Mouse (Mus musculus) heart, embryonic 15.5 days (tissue): Measurements from ENCODE around the gene Tmem220. TPM values are rescaled to one million over a fixed set of nuclear protein-coding genes. Genes with fewer than 3 reads are reported as not detected.

ENCODE experiments used
- ATAC-seq: fragments of 200-750 bp; cut with Nextera tagmentation; replicated peaks from 2 replicates; pipeline ENCODE4 v1.8.0; 2017; ENCODE audit warnings: low read depth, moderate TSS enrichment; ENCODE audit not compliant: insufficient number of reproducible peaks, insufficient read depth, low FRiP score
- H3K27ac ChIP-seq: fragments of 300-500 bp; sonication (generic); 2 replicates; pipeline ENCODE4 v1.5.1; 2015; ENCODE audit warnings: mild to moderate bottlenecking, inconsistent platforms
- H3K27me3 ChIP-seq: fragments of 300-500 bp; sonication (generic); 2 replicates; pipeline ENCODE4 v1.6.1; 2015; ENCODE audit warnings: inconsistent platforms
- H3K36me3 ChIP-seq: fragments of 300-500 bp; sonication (generic); 2 replicates; pipeline ENCODE4 v1.6.1; 2015; ENCODE audit warnings: mild to moderate bottlenecking, inconsistent platforms
- H3K4me1 ChIP-seq: fragments of 300-500 bp; sonication (generic); replicated peaks from 2 replicates; pipeline ENCODE4 v1.6.1; 2015; ENCODE audit warnings: inconsistent platforms
- H3K4me2 ChIP-seq: fragments of 300-500 bp; sonication (generic); 2 replicates; pipeline ENCODE4 v1.6.1; 2015; ENCODE audit warnings: inconsistent platforms, mild to moderate bottlenecking, moderate library complexity
- H3K4me3 ChIP-seq: fragments of 300-500 bp; sonication (generic); 2 replicates; pipeline ENCODE4 v1.5.1; 2015; ENCODE audit warnings: mild to moderate bottlenecking, inconsistent platforms
- H3K9ac ChIP-seq: fragments of 300-500 bp; sonication (generic); 2 replicates; pipeline ENCODE4 v1.6.1; 2015; ENCODE audit warnings: mild to moderate bottlenecking, inconsistent platforms
- H3K9me3 ChIP-seq: fragments of 300-500 bp; sonication (generic); replicated peaks from 2 replicates; pipeline ENCODE4 v1.6.1; 2016; ENCODE audit warnings: inconsistent platforms
- WGBS: fragments of 180-500 bp; shearing (Covaris S2); methylation state at CpG from one replicate; pipeline ENCODE4 v1.1.7; 2015; ENCODE audit warnings: mixed read lengths; 5-methylcytosine and 5-hydroxymethylcytosine counted together
- polyA plus RNA-seq: library from polyadenylated mRNA; unstranded; fragments of >200 nt; fragmentation: Nextera tagmentation; extraction: Ambion mirVana; gene quantifications from 2 replicates; pipeline ENCODE4 v1.2.1, GENCODE M21; 2015

Gene Tmem220
- polyA plus RNA-seq, 1 experiment from 2014 or later = 1.2 TPM

DNA sequence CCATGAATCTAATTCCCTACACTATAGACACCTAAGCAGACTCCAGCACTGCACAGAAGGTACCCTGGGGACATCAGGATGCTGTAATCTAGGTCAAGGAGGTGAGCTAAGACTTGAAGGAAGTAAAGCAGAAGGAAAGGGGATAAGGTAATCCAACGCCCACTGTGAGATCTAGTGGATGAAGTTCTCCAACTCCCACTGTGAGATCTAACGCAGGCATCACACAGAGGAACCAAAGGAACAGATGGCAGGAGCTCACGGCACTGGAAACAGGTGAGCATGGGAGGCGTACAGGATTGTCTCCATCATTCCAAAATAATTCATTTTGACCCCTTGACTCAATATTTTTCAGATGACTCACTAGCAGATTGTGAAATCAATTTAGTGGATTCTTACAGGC lies 28.5 kb upstream of the Tmem220 start:
- 74% methylated on average over 4 of the region's 4 CpGs for WGBS
- Histone ChIP-seq H3K4me2 (no peak overlapping the region), H3K4me3 (no peak overlapping the region), H3K9ac (no peak overlapping the region), H3K27ac (no peak overlapping the region), H3K27me3 (no peaks in the 10 kb centered on the region), H3K9me3 (no peaks in the 10 kb centered on the region), H3K36me3 (no peaks in the 10 kb centered on the region), H3K4me1 (peaks cover 18% of the 10 kb centered on the region)
- no peak for ATAC-seq

DNA sequence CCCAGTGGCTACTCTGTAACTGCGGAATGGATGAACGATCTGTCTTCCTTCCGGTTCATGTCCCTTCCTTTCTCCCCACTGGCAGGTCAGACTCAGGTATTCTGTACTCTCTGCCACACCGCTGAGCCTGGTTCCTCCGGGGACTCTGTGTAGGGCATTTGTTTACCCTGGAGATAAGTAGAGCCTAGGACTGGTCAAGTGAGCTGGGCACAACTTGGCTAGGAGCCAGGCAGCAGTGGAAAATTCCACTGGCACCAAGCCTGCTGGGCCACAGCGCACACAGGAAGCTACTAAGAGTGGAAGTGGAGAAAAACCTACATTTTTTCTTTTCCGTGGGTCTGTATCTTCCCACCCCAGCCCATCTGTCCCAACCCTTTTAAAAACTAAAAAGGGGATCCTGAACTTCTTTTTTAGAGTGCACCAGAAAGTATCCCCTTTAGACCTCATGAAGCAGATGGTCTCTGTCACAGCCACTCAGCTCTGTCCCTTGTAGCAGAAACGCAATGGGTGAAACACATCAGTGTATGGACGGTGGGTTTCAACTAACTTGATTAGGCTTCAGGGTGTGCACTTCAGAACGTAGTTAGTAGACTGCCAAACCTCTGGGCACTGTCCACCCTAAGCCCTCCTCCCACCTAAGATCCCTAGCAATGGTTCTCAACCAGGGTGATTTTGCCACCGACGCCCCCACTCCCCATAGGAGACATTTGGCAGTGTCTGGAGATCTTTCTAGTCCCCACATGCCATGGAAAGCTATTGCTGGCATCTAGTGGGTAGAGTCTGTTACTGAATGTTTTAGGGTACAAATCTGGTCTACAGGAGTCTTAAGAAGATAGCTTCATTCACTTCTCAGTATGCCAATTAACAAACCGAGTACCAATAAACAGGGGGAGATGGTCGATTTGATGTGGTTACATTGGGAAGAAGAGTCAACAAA lies 26.2 kb upstream of the Tmem220 start:
- Histone ChIP-seq H3K4me1 (peaks cover 15% of the 10 kb centered on the region), H3K9me3 (no peaks in the 10 kb centered on the region), H3K27ac (peak overlapping the region; percentile 36; the same call in 1 of the 2 replicates), H3K4me2 (peak overlapping the region; percentile 34), H3K4me3 (no peak overlapping the region), H3K27me3 (no peaks in the 10 kb centered on the region), H3K9ac (no peak overlapping the region), H3K36me3 (no peaks in the 10 kb centered on the region)
- WGBS = 50% methylated on average over 14 of the region's 14 CpGs
- peak; percentile 88 for ATAC-seq

DNA sequence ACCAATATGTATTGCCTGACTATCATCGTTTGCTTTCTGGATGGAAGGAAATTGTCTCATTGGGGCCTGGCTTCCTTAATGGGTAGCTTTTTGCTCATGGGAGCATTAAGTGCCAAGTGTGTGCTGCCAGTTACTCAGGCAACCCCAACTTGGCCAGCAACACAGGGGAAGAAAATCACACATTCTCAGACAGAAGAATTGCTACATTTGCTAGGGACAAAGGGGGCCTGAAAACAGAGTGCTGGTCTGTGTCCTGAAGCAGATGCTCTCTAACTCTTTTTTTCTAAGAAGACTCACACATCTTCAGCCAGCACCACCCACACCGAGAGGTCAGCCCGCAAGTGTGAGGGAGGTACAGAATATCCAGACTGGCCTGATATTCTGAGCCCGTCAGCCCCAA lies 24.3 kb upstream of the Tmem220 start:
- 81% methylated on average over 4 of the region's 4 CpGs for WGBS
- H3K36me3 ChIP-seq = no peaks in the 10 kb centered on the region
- no peak overlapping the region for H3K9ac ChIP-seq
- no peak overlapping the region for H3K4me2 ChIP-seq
- H3K4me1 ChIP-seq = peaks cover 14% of the 10 kb centered on the region
- no peak overlapping the region for H3K27ac ChIP-seq
- no peaks in the 10 kb centered on the region for H3K9me3 ChIP-seq
- H3K27me3 ChIP-seq = no peaks in the 10 kb centered on the region
- H3K4me3 ChIP-seq = no peak overlapping the region
- ATAC-seq = no peak

DNA sequence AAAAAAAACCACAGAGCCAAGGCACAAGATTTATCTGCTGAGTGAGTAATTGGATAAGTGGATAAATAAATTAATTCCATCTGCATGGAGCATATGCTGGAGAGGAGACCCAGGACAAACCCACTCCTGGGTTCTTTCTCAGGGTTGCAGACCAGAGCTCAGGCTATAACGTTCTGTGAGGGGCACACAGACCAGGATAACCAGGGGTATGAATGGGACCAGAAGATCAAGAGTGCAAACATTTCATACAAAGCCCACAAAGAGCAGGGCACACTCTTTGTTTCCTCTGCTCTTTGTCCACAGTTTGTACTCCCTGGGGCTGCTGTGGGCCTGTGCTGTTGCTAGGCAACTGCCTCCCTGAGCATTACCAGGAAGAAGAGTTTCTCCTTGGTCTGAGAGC lies 23.2 kb upstream of the Tmem220 start:
- Histone ChIP-seq H3K4me1 (peaks cover 14% of the 10 kb centered on the region), H3K27ac (no peak overlapping the region), H3K36me3 (no peaks in the 10 kb centered on the region), H3K27me3 (no peaks in the 10 kb centered on the region), H3K9ac (no peak overlapping the region), H3K4me3 (no peak overlapping the region), H3K9me3 (no peaks in the 10 kb centered on the region), H3K4me2 (no peak overlapping the region)
- no peak for ATAC-seq
- WGBS = 77% methylated on average over 1 of the region's 1 CpGs

DNA sequence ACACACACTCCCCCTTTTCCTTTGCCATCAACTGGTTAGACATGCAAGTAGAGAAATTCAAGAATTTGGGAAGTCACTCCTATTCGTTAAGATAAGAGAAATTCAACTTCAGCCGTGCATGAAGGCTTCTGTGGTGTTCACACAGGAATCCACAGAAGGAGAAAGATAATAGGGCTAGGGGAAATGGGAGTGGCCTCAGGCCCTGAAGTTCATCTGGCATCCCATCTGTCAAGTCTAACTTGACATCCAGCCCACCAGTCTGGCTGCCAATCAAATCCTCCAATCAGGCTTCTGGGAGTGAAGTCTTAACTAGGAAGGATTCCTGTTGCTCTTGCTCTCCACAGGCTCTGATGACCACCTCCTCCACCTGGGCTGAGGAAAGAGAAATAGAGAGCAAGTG lies 22.0 kb upstream of the Tmem220 start:
- Histone ChIP-seq H3K27ac (no peak overlapping the region), H3K27me3 (no peaks in the 10 kb centered on the region), H3K36me3 (no peaks in the 10 kb centered on the region), H3K4me3 (no peak overlapping the region), H3K9ac (no peak overlapping the region), H3K9me3 (no peaks in the 10 kb centered on the region), H3K4me2 (no peak overlapping the region), H3K4me1 (peaks cover 14% of the 10 kb centered on the region)
- 48% methylated on average over 2 of the region's 2 CpGs for whole genome bisulfite sequencing
- no peak for ATAC-seq

DNA sequence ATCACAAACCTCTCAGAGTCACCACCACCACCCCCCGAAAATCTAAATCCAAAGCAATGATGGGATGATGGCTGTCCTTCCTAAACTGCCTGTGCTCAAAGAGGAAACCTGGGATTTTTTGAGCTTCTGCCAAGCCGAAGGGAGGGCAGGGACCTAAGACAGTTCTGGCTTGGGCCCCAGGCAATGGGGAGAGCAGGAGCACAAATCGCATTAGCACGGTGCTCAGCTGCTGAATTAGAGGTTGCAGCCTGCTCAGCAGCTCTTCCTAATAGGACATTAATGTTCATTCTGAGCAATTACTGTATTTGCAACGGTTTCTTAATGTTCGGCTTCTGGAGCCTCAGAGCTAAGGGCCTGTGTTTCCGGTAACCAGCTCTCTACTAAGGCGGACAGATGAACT lies 17.0 kb upstream of the Tmem220 start:
- H3K27me3 ChIP-seq = no peaks in the 10 kb centered on the region
- H3K4me3 ChIP-seq = no peak overlapping the region
- no peak overlapping the region for H3K9ac ChIP-seq
- no peak for ATAC-seq
- no peaks in the 10 kb centered on the region for H3K36me3 ChIP-seq
- peaks cover 11% of the 10 kb centered on the region for H3K4me1 ChIP-seq
- H3K27ac ChIP-seq = no peak overlapping the region
- 70% methylated on average over 8 of the region's 8 CpGs for WGBS
- H3K4me2 ChIP-seq = no peak overlapping the region
- no peaks in the 10 kb centered on the region for H3K9me3 ChIP-seq

DNA sequence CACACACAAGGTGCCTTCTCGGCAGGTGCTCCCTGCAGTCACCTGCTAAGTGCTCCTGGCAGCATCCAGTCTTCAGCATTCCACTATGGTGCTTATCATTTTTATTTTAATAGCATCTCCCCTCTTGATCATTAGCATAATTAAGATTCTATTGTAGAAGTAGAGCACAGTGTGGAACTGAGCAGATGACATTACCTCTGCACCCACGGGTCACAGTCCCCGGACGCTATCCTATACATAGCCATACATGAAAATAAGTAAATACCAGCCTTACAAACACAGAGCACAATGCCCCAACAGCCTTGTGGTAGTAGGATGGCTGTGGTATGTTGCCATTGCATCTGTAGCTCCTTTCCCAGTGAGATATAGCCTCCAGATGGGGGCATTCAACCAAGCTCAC lies 16.4 kb upstream of the Tmem220 start:
- Histone ChIP-seq H3K4me3 (no peak overlapping the region), H3K9ac (no peak overlapping the region), H3K27me3 (no peaks in the 10 kb centered on the region), H3K4me2 (no peak overlapping the region), H3K4me1 (peaks cover 11% of the 10 kb centered on the region), H3K9me3 (no peaks in the 10 kb centered on the region), H3K36me3 (no peaks in the 10 kb centered on the region), H3K27ac (no peak overlapping the region)
- 87% methylated on average over 4 of the region's 4 CpGs for WGBS
- no peak for ATAC-seq

DNA sequence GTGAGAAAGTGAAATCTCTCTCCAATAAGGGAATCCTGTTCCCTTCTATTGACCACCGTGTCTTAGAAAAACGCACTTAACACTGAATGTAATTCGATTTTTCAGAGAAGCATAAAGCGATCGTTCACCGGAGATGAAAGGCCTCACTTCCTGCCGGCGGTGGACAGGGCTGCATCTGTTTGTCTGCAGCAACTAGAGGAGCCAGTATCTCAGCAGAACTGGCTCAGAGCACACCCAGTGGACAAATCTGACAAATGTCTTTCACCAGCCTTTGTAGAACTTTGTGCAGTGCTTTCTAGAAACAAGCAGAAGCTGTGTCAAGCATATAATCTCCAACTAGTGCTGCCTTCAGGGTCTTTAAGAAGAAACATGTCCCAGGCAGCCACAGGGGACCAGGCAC lies 14.5 kb upstream of the Tmem220 start:
- H3K27me3 ChIP-seq = no peaks in the 10 kb centered on the region
- no peak for ATAC-seq
- H3K4me3 ChIP-seq = no peak overlapping the region
- WGBS = 4% methylated on average over 8 of the region's 8 CpGs
- H3K9ac ChIP-seq = no peak overlapping the region
- H3K4me2 ChIP-seq = peak overlapping the region; percentile 21; the same call in 1 of the 2 replicates
- H3K9me3 ChIP-seq = no peaks in the 10 kb centered on the region
- no peak overlapping the region for H3K27ac ChIP-seq
- H3K36me3 ChIP-seq = no peaks in the 10 kb centered on the region
- peaks cover 11% of the 10 kb centered on the region for H3K4me1 ChIP-seq

DNA sequence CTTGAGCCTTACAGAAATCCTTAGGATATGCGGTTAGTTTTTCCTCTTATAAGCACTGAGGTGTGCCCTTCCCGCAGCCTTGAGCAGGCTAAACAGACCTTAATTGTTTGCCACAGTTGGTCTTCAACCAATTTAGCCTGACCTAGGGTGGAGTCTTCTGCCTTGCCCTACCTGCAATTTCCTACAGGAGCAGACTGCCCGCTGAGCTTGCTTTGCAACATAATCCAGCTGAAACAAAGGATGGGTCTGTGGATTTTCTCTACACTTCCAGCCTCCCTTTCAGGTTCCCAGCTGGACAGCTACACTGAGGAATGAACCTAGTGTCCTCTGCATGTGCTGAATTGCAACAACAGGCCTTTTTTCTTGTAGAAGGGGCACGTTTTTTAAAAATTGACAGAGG lies 13.3 kb upstream of the Tmem220 start:
- H3K9me3 ChIP-seq = no peaks in the 10 kb centered on the region
- no peak overlapping the region for H3K4me2 ChIP-seq
- ATAC-seq = no peak
- H3K27ac ChIP-seq = no peak overlapping the region
- no peak overlapping the region for H3K4me3 ChIP-seq
- 64% methylated on average over 4 of the region's 4 CpGs for WGBS
- peaks cover 11% of the 10 kb centered on the region for H3K4me1 ChIP-seq
- H3K9ac ChIP-seq = no peak overlapping the region
- H3K27me3 ChIP-seq = no peaks in the 10 kb centered on the region
- no peaks in the 10 kb centered on the region for H3K36me3 ChIP-seq

DNA sequence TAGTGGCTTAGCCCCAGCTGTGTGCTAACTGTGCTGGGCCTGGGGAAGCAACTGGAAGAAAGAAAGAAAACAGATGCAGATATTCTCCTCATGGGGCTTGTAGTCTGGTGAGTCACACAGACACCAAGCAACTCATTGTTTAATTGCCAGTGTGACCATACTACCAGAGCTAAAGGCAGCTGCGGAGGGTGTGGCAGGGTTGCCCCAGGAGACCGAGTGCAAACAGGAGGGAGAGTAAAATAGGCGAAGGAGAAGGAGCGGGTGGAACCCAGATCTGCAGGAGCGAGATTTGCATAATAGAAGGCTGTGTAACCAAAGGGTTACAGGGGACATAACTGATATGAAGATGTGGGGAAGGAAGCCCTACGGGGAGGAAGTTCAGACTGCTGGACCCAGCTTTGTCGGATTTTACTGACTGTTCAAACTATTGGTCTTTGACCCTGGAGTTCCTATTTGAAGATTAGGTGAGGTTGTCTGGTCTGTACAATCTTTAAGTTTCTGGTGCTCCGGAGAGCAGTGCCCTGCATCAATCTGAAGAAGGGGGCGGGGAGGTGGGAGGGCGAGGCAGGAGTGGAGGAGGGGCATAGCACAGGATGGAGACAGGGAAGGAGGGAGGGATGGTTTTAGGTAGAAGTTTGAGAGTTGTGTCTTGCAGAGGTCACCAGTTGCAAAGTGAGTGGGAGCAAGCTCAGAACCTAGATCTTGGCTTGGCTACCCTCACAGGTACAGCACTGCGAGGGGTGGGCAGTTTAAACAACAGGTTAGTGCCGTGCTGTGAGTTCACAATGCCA lies 7.0 kb upstream of the Tmem220 start:
- no peak overlapping the region for H3K27ac ChIP-seq
- H3K9me3 ChIP-seq = no peaks in the 10 kb centered on the region
- H3K4me1 ChIP-seq = peaks cover 6% of the 10 kb centered on the region
- 24% methylated on average over 12 of the region's 12 CpGs for WGBS
- peaks cover 17% of the 10 kb centered on the region; the same call in 1 of the 2 replicates for H3K27me3 ChIP-seq
- H3K4me2 ChIP-seq = no peak overlapping the region
- H3K36me3 ChIP-seq = no peaks in the 10 kb centered on the region
- H3K4me3 ChIP-seq = no peak overlapping the region
- ATAC-seq = no peak
- no peak overlapping the region for H3K9ac ChIP-seq

DNA sequence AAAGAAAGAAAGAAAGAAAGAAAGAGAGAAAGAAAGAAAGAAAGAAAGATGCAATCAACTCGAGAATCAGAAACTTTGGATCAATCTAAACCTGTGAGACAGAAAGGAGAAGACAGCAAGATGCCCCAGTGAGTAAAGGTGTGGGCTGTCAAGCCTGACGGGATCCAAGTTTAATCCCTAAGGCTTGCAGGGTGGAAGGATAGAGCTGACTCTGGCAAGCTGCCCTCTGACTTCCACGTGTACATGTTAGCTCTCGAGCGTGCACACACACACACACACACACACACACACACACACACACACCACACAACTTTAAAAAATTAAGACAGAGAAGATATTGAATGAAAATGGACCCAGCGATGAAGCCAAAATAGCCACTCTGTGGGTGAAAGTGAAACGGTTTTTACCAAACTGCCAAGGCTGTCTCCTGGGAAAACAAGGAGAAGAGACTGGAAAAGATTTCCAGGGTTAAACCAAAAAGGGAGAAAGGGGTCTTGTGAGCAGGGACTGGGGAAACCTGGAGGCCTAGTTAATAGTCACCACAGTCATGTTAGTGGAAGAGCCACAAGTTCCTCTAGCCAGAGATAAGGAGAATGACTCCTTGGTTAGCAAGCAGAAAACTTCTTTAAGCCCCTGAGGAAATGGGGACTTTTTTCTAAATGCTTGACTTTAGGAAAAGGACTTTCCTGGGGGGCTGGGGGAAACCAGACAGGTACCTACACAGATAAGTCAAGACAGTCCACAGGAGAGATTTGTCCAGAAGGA lies 5.1 kb upstream of the Tmem220 start:
- no peak overlapping the region for H3K9ac ChIP-seq
- H3K36me3 ChIP-seq = no peaks in the 10 kb centered on the region
- H3K9me3 ChIP-seq = no peaks in the 10 kb centered on the region
- no peak overlapping the region for H3K27ac ChIP-seq
- ATAC-seq = no peak
- 47% methylated on average over 7 of the region's 7 CpGs for WGBS
- H3K4me3 ChIP-seq = no peak overlapping the region
- peaks cover 17% of the 10 kb centered on the region; the same call in 1 of the 2 replicates for H3K27me3 ChIP-seq
- H3K4me2 ChIP-seq = no peak overlapping the region
- peaks cover 6% of the 10 kb centered on the region for H3K4me1 ChIP-seq
